Mouse (Mus musculus): ENCODE measurements around the gene Snx12.
"Not testable (repeated sequence)": the region's sequence is repeated elsewhere in the genome, so short reads cannot be mapped to it uniquely, and the experiment has no call there.

The Snx12 gene

GRCm38 (mm10) chrX:101131992-101132791 is 90.2 kb downstream of the Snx12 start:
- peak; percentile 7 to 11 for DNase-seq

- peak; percentile 54 to 60 for DNase-seq
These were observed 91.4 kb downstream of the Snx12 start for GRCm38 (mm10) chrX:101131001-101131400.

- DNase-seq: no peak
These were observed 93.8 kb downstream of the Snx12 start for GRCm38 (mm10) chrX:101128559-101128958.

GRCm38 (mm10) chrX:101126977-101127376 is 95.4 kb downstream of the Snx12 start:
- no peak for DNase-seq

- no peak for DNase-seq
These were observed 95.8 kb downstream of the Snx12 start for GRCm38 (mm10) chrX:101126474-101126955.

GRCm38 (mm10) chrX:101120546-101120945 is 101.8 kb downstream of the Snx12 start:
- no peak for DNase-seq

GRCm38 (mm10) chrX:101085920-101086319 is 136.4 kb downstream of the Snx12 start, which contains the start of gene Slc7a3:
Slc7a3 (minus strand) TSS chrX:101086020.
- no peak for DNase-seq

- not testable (repeated sequence) for DNase-seq
These were observed 137.2 kb downstream of the Snx12 start for GRCm38 (mm10) chrX:101085211-101085610.

- no peak for DNase-seq
These were observed 138.2 kb downstream of the Snx12 start for GRCm38 (mm10) chrX:101084192-101084591.

GRCm38 (mm10) chrX:101065245-101065644 is 157.1 kb downstream of the Snx12 start:
- DNase-seq: no peak

- DNase-seq: no peak
These were observed 158.9 kb downstream of the Snx12 start for GRCm38 (mm10) chrX:101063503-101063902.

- DNase-seq: no peak
These were observed 162.8 kb downstream of the Snx12 start, which contains the start of gene Tex11 for GRCm38 (mm10) chrX:101059541-101059940. Tex11 (minus strand) TSS chrX:101059667.
